Mouse (Mus musculus): ENCODE measurements around the gene Trim47.

Trim47 gene

DNA sequence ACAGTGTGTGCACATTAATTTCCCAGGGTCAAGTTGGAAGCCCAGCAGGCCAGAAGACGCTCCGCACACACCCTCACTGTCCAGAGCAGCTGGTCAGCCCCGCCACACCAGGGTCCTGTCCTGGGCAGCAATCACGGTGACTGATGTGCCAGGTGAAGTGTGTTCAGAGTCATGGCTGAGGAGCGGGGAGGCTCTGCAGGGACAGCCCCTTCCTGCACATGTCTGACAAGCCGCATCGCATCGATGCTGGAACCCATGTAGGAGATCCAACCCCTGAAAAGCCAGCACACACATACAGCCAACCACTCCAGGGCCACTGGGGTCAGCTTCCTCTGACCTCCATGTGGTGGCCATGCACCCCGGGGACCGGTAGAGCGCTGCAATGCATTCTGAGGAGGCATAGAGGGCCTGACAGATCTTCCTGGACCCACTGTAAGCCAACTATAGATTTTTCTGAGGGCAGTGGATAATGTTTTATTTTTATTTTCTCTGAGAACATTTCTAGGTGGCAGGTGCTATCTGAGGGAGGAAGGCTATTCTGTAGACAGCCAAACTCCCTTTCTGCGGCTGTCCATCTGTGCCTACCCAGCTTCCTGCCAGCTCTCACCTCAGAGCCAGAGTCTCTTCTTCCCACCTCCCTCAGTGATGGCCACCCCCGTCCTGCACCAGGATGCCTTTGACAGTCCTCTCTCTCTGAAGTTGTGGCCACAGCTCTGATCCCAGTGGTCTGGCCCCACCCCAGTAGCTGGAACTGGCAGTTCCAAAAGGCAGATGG is 65.2 kb downstream of the Trim47 start:
- in situ Hi-C loops (cut with MboI): no loop called here

DNA sequence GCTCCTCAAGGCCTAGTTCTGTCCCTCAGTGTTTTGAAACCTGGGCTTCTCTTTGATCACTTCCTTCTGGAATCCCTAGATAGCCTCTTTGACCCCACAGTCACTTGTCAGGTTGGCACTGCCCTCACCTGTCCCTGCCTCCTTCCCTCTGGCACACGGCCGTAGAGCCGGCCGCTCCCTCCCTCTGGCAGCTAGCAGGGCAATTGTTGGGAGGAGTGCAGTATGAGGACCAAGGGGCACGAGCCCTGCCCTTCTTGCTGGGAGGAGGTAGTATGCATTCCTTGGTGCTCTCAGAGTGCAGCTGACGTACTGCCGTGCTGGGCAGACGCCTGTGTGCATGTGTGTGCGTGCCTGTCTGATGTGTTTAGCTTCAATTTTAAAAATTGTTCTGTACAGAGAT is 66.4 kb downstream of the Trim47 start:
- in situ Hi-C loops (cut with MboI): no loop called here

DNA sequence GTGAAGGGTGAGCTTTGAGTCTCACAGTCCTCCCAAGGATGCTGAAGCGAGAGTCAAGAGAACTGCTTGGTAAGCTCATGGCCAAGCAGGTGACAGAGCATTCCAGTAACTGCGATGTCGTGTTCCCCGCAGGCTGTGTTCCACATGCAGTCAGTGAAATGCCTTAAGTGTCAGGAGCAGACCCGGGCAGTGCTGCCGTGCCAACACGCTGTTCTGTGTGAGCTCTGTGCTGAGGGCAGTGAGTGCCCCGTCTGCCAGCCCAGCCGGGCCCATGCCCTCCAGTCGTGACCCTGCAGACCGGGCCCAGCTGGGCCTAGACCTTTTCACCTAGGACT is 67.4 kb downstream of the Trim47 start:
- in situ Hi-C loops (cut with MboI): no loop called here

DNA sequence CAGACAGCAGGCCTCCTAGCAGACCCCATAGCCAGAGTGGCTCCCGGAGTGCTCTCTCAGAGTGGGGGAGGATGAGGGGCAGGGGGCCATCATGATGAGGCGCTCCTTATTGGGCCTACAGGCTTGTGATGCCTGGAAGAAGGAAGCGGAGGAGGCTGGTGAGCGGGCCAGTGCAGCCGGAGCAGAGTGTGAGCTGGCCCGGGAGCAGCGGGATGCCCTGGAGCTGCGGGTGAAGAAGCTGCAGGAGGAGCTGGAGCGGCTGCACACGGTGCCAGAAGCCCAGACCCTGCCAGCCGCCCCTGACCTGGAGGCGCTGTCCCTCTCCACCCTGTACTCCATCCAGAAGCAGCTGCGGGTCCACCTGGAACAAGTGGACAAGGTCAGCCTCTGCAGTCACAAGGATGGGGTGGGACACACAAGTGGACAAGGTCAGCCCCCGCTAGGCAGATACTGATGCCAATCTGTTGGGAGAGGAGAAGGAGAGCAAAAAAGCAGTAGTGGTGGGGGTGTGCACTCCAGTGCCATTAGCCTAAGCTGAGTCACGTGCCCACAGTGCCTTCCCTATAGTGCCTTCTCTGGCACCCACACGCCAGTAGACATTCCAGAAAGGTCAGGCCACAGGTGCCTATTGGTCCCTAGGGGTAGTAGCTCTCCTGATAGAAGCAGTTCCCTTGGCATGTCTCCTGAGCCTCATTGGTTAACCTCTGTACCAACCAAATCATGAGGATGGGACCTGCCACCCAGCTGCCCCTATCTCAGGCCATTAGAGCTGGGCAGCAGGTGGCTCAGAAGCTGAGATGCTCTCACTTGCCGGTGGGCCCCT is 67.9 kb downstream of the Trim47 start:
- in situ Hi-C loops (cut with MboI): no loop called here

DNA sequence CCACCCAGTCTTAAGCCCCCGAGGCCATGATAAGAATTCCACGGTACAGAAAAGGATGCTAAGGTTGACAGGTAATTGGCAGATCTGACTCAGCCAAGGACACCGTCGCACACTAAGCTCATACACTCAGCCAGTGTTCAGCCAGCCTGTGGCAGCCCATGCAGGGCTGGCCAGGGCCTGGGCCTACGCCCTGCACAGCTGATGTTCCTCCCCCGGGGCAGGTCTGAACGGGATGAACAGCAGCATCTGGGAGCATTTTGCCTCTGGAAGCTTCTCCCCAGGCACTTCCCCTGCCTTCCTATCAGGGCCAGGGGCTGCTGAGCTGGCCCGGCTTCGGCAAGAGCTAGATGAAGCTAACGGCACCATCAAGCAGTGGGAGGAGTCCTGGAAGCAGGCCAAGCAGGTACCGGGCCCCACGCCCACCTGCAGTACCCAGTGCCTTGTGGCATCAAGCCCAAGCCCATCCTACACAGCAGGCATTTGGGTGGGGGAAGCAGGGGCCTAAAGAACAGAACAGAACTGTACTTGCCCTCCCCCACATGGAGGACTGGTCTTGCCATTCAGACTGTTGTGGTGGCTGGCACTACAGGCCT is 68.9 kb downstream of the Trim47 start:
- in situ Hi-C loops (cut with MboI): no loop called here

DNA sequence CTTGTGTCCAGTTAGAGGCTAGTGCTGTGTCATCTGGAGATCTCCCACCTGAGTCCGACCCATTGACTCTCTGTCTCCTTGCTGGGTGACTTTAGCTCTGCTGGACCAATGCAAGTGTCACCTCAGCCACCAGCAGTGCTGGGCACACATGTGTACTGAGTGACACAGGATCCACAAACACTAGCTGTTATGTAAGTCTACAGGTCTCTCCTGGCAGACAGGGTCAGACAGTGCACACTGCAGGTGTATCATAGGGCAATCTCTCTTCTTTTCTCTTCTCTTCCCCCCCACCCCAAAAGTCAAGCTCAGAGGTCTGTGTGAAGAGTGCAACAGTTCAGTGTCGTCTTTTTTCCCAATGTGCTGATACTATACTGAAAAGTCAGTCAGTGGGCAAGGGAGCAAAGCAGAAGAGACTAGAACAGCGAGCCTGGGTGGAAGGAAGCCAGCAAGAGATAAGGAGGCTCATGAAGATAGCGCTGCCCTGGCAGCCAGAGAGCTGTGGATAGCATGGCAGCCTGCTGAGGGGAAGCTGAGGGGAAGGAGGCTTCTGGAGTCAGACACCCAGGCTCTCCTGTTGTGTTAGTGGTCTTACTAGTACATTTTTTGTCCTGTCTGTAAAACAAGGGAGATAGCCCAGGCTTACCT is 69.7 kb downstream of the Trim47 start:
- in situ Hi-C loops (cut with MboI): no loop called here

DNA sequence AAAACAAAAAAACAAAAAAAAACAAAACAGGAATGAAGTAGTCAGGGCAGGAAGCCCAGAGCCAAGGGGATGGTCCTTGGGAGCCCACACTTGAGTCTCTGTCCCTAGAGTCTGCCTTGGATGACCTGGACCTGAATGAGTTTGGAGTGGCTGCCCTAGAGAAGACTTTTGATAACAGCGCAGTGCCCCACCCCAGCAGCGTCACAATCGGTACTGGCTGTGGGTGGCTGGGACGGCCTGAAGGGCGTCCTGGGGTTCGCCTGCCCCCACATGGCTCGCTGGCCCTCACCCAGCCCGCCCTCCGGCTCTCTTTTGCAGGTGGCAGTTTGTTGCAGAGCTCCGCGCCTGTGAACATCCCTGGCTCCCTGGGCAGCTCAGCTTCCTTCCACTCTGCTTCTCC is 71.1 kb downstream of the Trim47 start:
- in situ Hi-C loops (cut with MboI): no loop called here
